Mouse (Mus musculus): Measurements from ENCODE around the gene Crtc2. TPM values are rescaled to one million over a fixed set of nuclear protein-coding genes. Genes with fewer than 3 reads are reported as not detected.

The Crtc2 gene
- total RNA-seq, 2 experiments from 2014 or later, result 26.4 to 31.2 TPM

- DNase-seq (ENCODE audit: extremely low spot score in 1 of 2, low spot score in 2 of 2), result no peak
- intact Hi-C loops (cut with DNase I), result loop anchor here (5.0 kb wide), 1 partner anchor 80 kb away; no protein-coding TSS in a partner anchor
These were observed 38.0 kb downstream of the Crtc2 start for GRCm38 (mm10) chr3:90291982-90292344.

GRCm38 (mm10) chr3:90292345-90293275 is 38.6 kb downstream of the Crtc2 start, which contains the start of gene Gatad2b:
TSS of gene Gatad2b (plus strand) at chr3:90293178.
- DNase-seq (ENCODE audit: extremely low spot score in 1 of 2, low spot score in 2 of 2), result peak; percentile 99
- intact Hi-C loops (cut with DNase I), result loop anchor here (5.0 kb wide), 1 partner anchor 80 kb away; no protein-coding TSS in a partner anchor

- intact Hi-C loops (cut with DNase I), result loop anchor here (5.0 kb wide), 1 partner anchor 79 kb away; no protein-coding TSS in a partner anchor
- peak; percentile 24 to 87 for DNase-seq (ENCODE audit: extremely low spot score in 1 of 2, low spot score in 2 of 2)
These were observed 39.5 kb downstream of the Crtc2 start for GRCm38 (mm10) chr3:90293352-90294063.

- no peak for DNase-seq (ENCODE audit: extremely low spot score in 1 of 2, low spot score in 2 of 2)
- intact Hi-C loops (cut with DNase I), result loop anchor here (5.0 kb wide), 1 partner anchor 78 kb away; no protein-coding TSS in a partner anchor
These were observed 40.1 kb downstream of the Crtc2 start for GRCm38 (mm10) chr3:90294064-90294440.

- intact Hi-C loops (cut with DNase I), result loop anchor here (5.0 kb wide), 1 partner anchor 78 kb away; no protein-coding TSS in a partner anchor
- no peak for DNase-seq (ENCODE audit: extremely low spot score in 1 of 2, low spot score in 2 of 2)
These were observed 40.7 kb downstream of the Crtc2 start for GRCm38 (mm10) chr3:90294651-90295050.

- no peak for DNase-seq (ENCODE audit: extremely low spot score in 1 of 2, low spot score in 2 of 2)
- intact Hi-C loops (cut with DNase I), result no loop called here
These were observed 51.8 kb downstream of the Crtc2 start for GRCm38 (mm10) chr3:90305801-90306200.

GRCm38 (mm10) chr3:90309589-90309988 is 55.6 kb downstream of the Crtc2 start:
- no peak for DNase-seq (ENCODE audit: extremely low spot score in 1 of 2, low spot score in 2 of 2)
- intact Hi-C loops (cut with DNase I), result no loop called here

GRCm38 (mm10) chr3:90313367-90313766 is 59.4 kb downstream of the Crtc2 start:
- no peak for DNase-seq (ENCODE audit: extremely low spot score in 1 of 2, low spot score in 2 of 2)
- intact Hi-C loops (cut with DNase I), result no loop called here

Small RNA genes within 50 kb of the gene (microRNA-seq; reads per million reads assigned to microRNA genes)
- not detected for gene Mir7012

Other genes starting within 250 kb of the Crtc2 start
- 10 to 100 TPM; 76.1 to 76.6 TPM for gene 4933434E20Rik, start 202.5 kb upstream of the Crtc2 start, total RNA-seq (2021)
- 100 to 1,000 TPM; 189 to 202 TPM for gene Ubap2l, start 201.5 kb upstream of the Crtc2 start, total RNA-seq (2021)
- 100 to 1,000 TPM; 259 to 260 TPM for gene Tpm3, start 181.5 kb upstream of the Crtc2 start, total RNA-seq (2021)
- under 1 TPM; 0.56 to 0.59 TPM for gene Nup210l, start 150.0 kb upstream of the Crtc2 start, total RNA-seq (2021)
- 100 to 1,000 TPM; 817 to 845 TPM for gene Rps27, start 40.5 kb upstream of the Crtc2 start, total RNA-seq (2021)
- 1 to 10 TPM; 6.5 to 7.0 TPM for gene Rab13, start 40.5 kb upstream of the Crtc2 start, total RNA-seq (2021)
- 10 to 100 TPM; 43.7 to 44.4 TPM for gene Jtb, start 22.6 kb upstream of the Crtc2 start, total RNA-seq (2021)
- gene Creb3l4, start 10.7 kb upstream of the Crtc2 start, total RNA-seq (2021), result under 1 TPM in 1 of 2 experiments, not detected in 1; 0.24 TPM
- gene Slc39a1, start 6.0 kb upstream of the Crtc2 start, total RNA-seq (2021), result 10 to 100 TPM; 47.7 to 49.0 TPM
- 10 to 100 TPM; 25.2 to 27.1 TPM for gene Dennd4b, start 11.0 kb downstream of the Crtc2 start, total RNA-seq (2021)
- 10 to 100 TPM; 90.0 to 90.5 TPM for gene Gatad2b, start 39.0 kb downstream of the Crtc2 start, total RNA-seq (2021)
- 10 to 100 TPM; 11.5 to 12.1 TPM for gene Slc27a3, start 135.8 kb downstream of the Crtc2 start, total RNA-seq (2021)
- gene Ints3, start 179.5 kb downstream of the Crtc2 start, total RNA-seq (2021), result 10 to 100 TPM; 57.0 to 62.0 TPM
- 1 to 10 TPM; 3.4 to 4.3 TPM for gene Npr1, start 211.7 kb downstream of the Crtc2 start, total RNA-seq (2021)
- 100 to 1,000 TPM; 111 to 115 TPM for gene Ilf2, start 222.0 kb downstream of the Crtc2 start, total RNA-seq (2021)
- 10 to 100 TPM; 46.7 to 47.9 TPM for gene Snapin, start 236.9 kb downstream of the Crtc2 start, total RNA-seq (2021)

Data from left cerebral cortex, postnatal 10 days (tissue).